Mouse (Mus musculus): ENCODE data around the gene Kcnma1.

DNA sequence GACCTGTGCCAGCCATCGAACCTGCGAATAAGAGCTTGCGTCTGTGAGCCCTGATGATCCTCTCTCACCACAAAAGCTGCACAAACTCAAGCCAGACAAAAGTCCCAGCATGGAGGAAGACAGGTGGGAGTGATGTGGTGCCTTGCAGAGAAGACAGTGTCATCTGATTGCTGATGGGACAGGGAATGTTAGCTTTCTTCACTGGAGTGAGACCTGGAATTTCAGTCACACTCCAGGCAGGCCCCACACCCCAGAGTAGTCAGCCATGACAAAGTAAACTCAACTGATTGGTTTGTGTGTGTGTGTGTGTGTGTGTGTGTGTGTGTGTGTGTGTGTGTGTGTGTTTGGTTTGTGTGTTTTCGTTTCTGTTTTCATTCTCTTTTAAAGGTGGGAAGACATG, 57.0 kb downstream of the Kcnma1 start:
- TF ChIP-seq CTCF (IDR thresholded peaks at IDR 0.05; ENCODE audit: control insufficient read depth, insufficient read depth, insufficient replicate concordance, low read depth, low read length) (no peak), POLR2A (IDR thresholded peaks at IDR 0.05; ENCODE audit: control insufficient read depth, low read depth, low read length) (no peak)

Data from testis, adult 2 months (tissue).